Mouse (Mus musculus) embryonic facial prominence, embryonic 10.5 days (tissue): ENCODE data around the gene Ppp1r2. TPM values are rescaled to one million over a fixed set of nuclear protein-coding genes. Genes with fewer than 3 reads are reported as not detected.
"Not testable (repeated sequence)": the region's sequence is repeated elsewhere in the genome, so short reads cannot be mapped to it uniquely, and the experiment has no call there.

Experiments
- DNase-seq: peaks from one replicate; pipeline ENCODE4 v3.0.0-alpha.2; 2017; ENCODE audit warnings: low spot score
- H3K27ac ChIP-seq: fragments of 300-500 bp; sonication (generic); replicated peaks from 2 replicates; pipeline ENCODE4 v1.5.1; 2016; ENCODE audit warnings: mild to moderate bottlenecking
- H3K27me3 ChIP-seq: fragments of 300-500 bp; sonication (generic); replicated peaks from 2 replicates; pipeline ENCODE4 v1.6.1; 2016; ENCODE audit warnings: low read depth, mild to moderate bottlenecking; ENCODE audit not compliant: poor library complexity, severe bottlenecking
- H3K36me3 ChIP-seq: fragments of 300-500 bp; sonication (generic); replicated peaks from 2 replicates; pipeline ENCODE4 v1.6.1; 2016; ENCODE audit warnings: mild to moderate bottlenecking, moderate library complexity
- H3K4me1 ChIP-seq: fragments of 300-500 bp; sonication (generic); 2 replicates; pipeline ENCODE4 v1.6.1; 2016
- H3K4me3 ChIP-seq: fragments of 300-500 bp; sonication (generic); 2 replicates; pipeline ENCODE4 v1.5.1; 2016; ENCODE audit warnings: mild to moderate bottlenecking, moderate library complexity
- H3K9me3 ChIP-seq: fragments of 300-500 bp; sonication (generic); 2 replicates; pipeline ENCODE4 v1.6.1; 2016; ENCODE audit warnings: mild to moderate bottlenecking
- WGBS: fragments of 180-500 bp; shearing (Covaris S2); methylation state at CpG from one replicate; pipeline ENCODE4 v1.1.7; 2016; 5-methylcytosine and 5-hydroxymethylcytosine counted together
- polyA plus RNA-seq: library from polyadenylated mRNA; unstranded; fragments of >200 nt; fragmentation: Nextera tagmentation; extraction: Ambion mirVana; gene quantifications from 2 replicates; pipeline ENCODE4 v1.2.1, GENCODE M21; 2016

Ppp1r2 gene
- polyA plus RNA-seq = 87.2 and 91.8 TPM in 2 replicates

GRCm38 (mm10) chr16:31274674-31275460 lies at the start of gene Ppp1r2:
Gene Ppp1r2, minus strand, starts transcription at chr16:31275277.
- WGBS = under 1% methylated on average over 83 of the region's 83 CpGs

GRCm38 (mm10) chr16:31321501-31321900 lies 46.4 kb upstream of the Ppp1r2 start:
- Histone ChIP-seq H3K27ac (no peak overlapping the region), H3K4me3 (no peak overlapping the region), H3K36me3 (no peaks in the 10 kb centered on the region), H3K27me3 (no peaks in the 10 kb centered on the region), H3K9me3 (no peaks in the 10 kb centered on the region), H3K4me1 (peaks cover 16% of the 10 kb centered on the region)
- DNase-seq = no peak
- WGBS = 79% methylated on average over 4 of the region's 4 CpGs

More at GRCm38 (mm10) chr16:31274674-31275460, at the start of gene Ppp1r2:
- DNase-seq = peak; percentile 96
- Histone ChIP-seq H3K27me3 (no peaks in the 10 kb centered on the region), H3K9me3 (no peaks in the 10 kb centered on the region), H3K4me1 (peaks cover 26% of the 10 kb centered on the region), H3K4me3 (peak within 1 kb of the TSS; percentile 83), H3K27ac (peak within 1 kb of the TSS; percentile 98), H3K36me3 (peaks cover 24% of the 10 kb centered on the region)

GRCm38 (mm10) chr16:31320954-31321353 lies 45.9 kb upstream of the Ppp1r2 start:
- Histone ChIP-seq H3K4me3 (no peak overlapping the region), H3K27ac (no peak overlapping the region)

GRCm38 (mm10) chr16:31319723-31320122 lies 44.6 kb upstream of the Ppp1r2 start:
- H3K36me3 ChIP-seq, H3K4me3 ChIP-seq, DNase-seq, H3K27ac ChIP-seq, H3K27me3 ChIP-seq, H3K9me3 ChIP-seq: not testable (repeated sequence)
- peaks cover 24% of the 10 kb centered on the region for H3K4me1 ChIP-seq
- 79% methylated on average over 3 of the region's 3 CpGs for WGBS

More at GRCm38 (mm10) chr16:31320954-31321353, 45.9 kb upstream of the Ppp1r2 start:
- H3K9me3 ChIP-seq = no peaks in the 10 kb centered on the region
- H3K36me3 ChIP-seq = no peaks in the 10 kb centered on the region
- DNase-seq = no peak
- 74% methylated on average over 7 of the region's 7 CpGs for WGBS
- H3K27me3 ChIP-seq = no peaks in the 10 kb centered on the region
- H3K4me1 ChIP-seq = peaks cover 18% of the 10 kb centered on the region

- Histone ChIP-seq H3K4me3 (no peak overlapping the region), H3K4me1 (peaks cover 27% of the 10 kb centered on the region), H3K27ac (no peak overlapping the region), H3K9me3 (no peaks in the 10 kb centered on the region), H3K36me3 (no peaks in the 10 kb centered on the region), H3K27me3 (no peaks in the 10 kb centered on the region)
- WGBS = 78% methylated on average over 4 of the region's 4 CpGs
- no peak for DNase-seq
Observed at GRCm38 (mm10) chr16:31319316-31319715, 44.2 kb upstream of the Ppp1r2 start.

- Histone ChIP-seq H3K36me3 (no peaks in the 10 kb centered on the region), H3K9me3 (no peaks in the 10 kb centered on the region), H3K27me3 (no peaks in the 10 kb centered on the region), H3K4me1 (peaks cover 36% of the 10 kb centered on the region), H3K27ac (no peak overlapping the region), H3K4me3 (no peak overlapping the region)
- 70% methylated on average over 2 of the region's 2 CpGs for WGBS
- DNase-seq = no peak
Observed at GRCm38 (mm10) chr16:31318418-31318817, 43.3 kb upstream of the Ppp1r2 start.

GRCm38 (mm10) chr16:31316246-31317143 lies 41.4 kb upstream of the Ppp1r2 start:
- H3K27ac ChIP-seq, H3K36me3 ChIP-seq, H3K4me3 ChIP-seq, H3K27me3 ChIP-seq, DNase-seq, H3K9me3 ChIP-seq: not testable (repeated sequence)
- WGBS = 46% methylated on average over 12 of the region's 12 CpGs
- H3K4me1 ChIP-seq = peaks cover 43% of the 10 kb centered on the region

GRCm38 (mm10) chr16:31315294-31315693 lies 40.2 kb upstream of the Ppp1r2 start:
- Histone ChIP-seq H3K36me3 (no peaks in the 10 kb centered on the region), H3K4me1 (peaks cover 53% of the 10 kb centered on the region), H3K27me3 (no peaks in the 10 kb centered on the region), H3K27ac (0 out of 2 replicates have a peak overlapping the region, but pooled peaks have one; percentile 5), H3K9me3 (no peaks in the 10 kb centered on the region), H3K4me3 (no peak overlapping the region)
- DNase-seq = no peak
- 80% methylated on average over 4 of the region's 4 CpGs for WGBS

- Histone ChIP-seq H3K27me3 (no peaks in the 10 kb centered on the region), H3K27ac (peak within 1 kb of the TSS; percentile 57), H3K4me3 (no peak within 1 kb of the TSS), H3K36me3 (no peaks in the 10 kb centered on the region), H3K9me3 (no peaks in the 10 kb centered on the region), H3K4me1 (peaks cover 57% of the 10 kb centered on the region)
- 41% methylated on average over 9 of the region's 9 CpGs for WGBS
- DNase-seq = peak; percentile 32
Observed at GRCm38 (mm10) chr16:31314497-31315233, 39.6 kb upstream of the Ppp1r2 start, which contains the start of gene Apod. Gene Apod, minus strand, starts transcription at chr16:31314808.

GRCm38 (mm10) chr16:31313611-31314010 lies 38.5 kb upstream of the Ppp1r2 start:
- WGBS = 39% methylated on average over 2 of the region's 2 CpGs
- Histone ChIP-seq H3K4me3 (no peak overlapping the region), H3K36me3 (no peaks in the 10 kb centered on the region), H3K27ac (no peak overlapping the region; the same call in 1 of the 2 replicates), H3K27me3 (no peaks in the 10 kb centered on the region), H3K9me3 (no peaks in the 10 kb centered on the region), H3K4me1 (peaks cover 57% of the 10 kb centered on the region)
- peak; percentile 69 for DNase-seq

- WGBS = 81% methylated on average over 3 of the region's 3 CpGs
- no peaks in the 10 kb centered on the region for H3K36me3 ChIP-seq
Observed at GRCm38 (mm10) chr16:31312296-31312695, 37.2 kb upstream of the Ppp1r2 start.

More at GRCm38 (mm10) chr16:31312296-31312695, 37.2 kb upstream of the Ppp1r2 start:
- H3K4me3 ChIP-seq = no peak overlapping the region
- H3K27ac ChIP-seq = no peak overlapping the region
- no peaks in the 10 kb centered on the region for H3K27me3 ChIP-seq
- no peaks in the 10 kb centered on the region for H3K9me3 ChIP-seq
- DNase-seq = no peak
- peaks cover 57% of the 10 kb centered on the region for H3K4me1 ChIP-seq
